Mouse (Mus musculus) kidney, embryonic 14.5 days (tissue): ENCODE data around the gene Alox12e. TPM values are rescaled to one million over a fixed set of nuclear protein-coding genes. Genes with fewer than 3 reads are reported as not detected.

Experiments
- ATAC-seq: fragments of 200-750 bp; cut with Nextera tagmentation; 2 replicates; pipeline ENCODE4 v1.8.0; 2017; ENCODE audit warnings: moderate number of reproducible peaks, mild to moderate bottlenecking, moderate TSS enrichment, moderate library complexity; ENCODE audit not compliant: low FRiP score, low TSS enrichment
- H3K27ac ChIP-seq: fragments of 300-500 bp; sonication (generic); 2 replicates; pipeline ENCODE4 v1.5.1; 2014; ENCODE audit warnings: low read depth, mild to moderate bottlenecking, low read length, moderate library complexity, mixed read lengths
- H3K27me3 ChIP-seq: fragments of 300-500 bp; sonication (generic); 2 replicates; pipeline ENCODE4 v1.6.1; 2014; ENCODE audit warnings: mild to moderate bottlenecking, low read length; ENCODE audit not compliant: control insufficient read depth, insufficient read depth
- H3K36me3 ChIP-seq: fragments of 300-500 bp; sonication (generic); 2 replicates; pipeline ENCODE4 v1.6.1; 2014; ENCODE audit warnings: low read length, mixed read lengths; ENCODE audit not compliant: control insufficient read depth, insufficient read depth
- H3K4me1 ChIP-seq: fragments of 300-500 bp; sonication (generic); 2 replicates; pipeline ENCODE4 v1.6.1; 2014; ENCODE audit warnings: low read length, mixed read lengths; ENCODE audit not compliant: control insufficient read depth, insufficient read depth
- H3K4me2 ChIP-seq: fragments of 300-500 bp; sonication (generic); replicated peaks from 2 replicates; pipeline ENCODE4 v1.6.1; 2014; ENCODE audit warnings: low read depth, mild to moderate bottlenecking, low read length
- H3K4me3 ChIP-seq: fragments of 300-500 bp; sonication (generic); 2 replicates; pipeline ENCODE4 v1.5.1; 2014; ENCODE audit warnings: mild to moderate bottlenecking, low read length
- H3K9ac ChIP-seq: fragments of 300-500 bp; sonication (generic); 2 replicates; pipeline ENCODE4 v1.6.1; 2014; ENCODE audit warnings: low read depth, mild to moderate bottlenecking, low read length, moderate library complexity
- H3K9me3 ChIP-seq: fragments of 300-500 bp; sonication (generic); 2 replicates; pipeline ENCODE4 v1.6.1; 2016; ENCODE audit warnings: low read length; ENCODE audit not compliant: control insufficient read depth
- WGBS: fragments of 180-500 bp; shearing (Covaris S2); extraction: QIAGEN DNeasy Blood & Tissue Kit; methylation state at CpG from one replicate; pipeline ENCODE4 v1.1.7; 2014; 5-methylcytosine and 5-hydroxymethylcytosine counted together
- polyA plus RNA-seq: library from polyadenylated mRNA; unstranded; fragments of >200 nt; fragmentation: Nextera tagmentation; extraction: Ambion mirVana; gene quantifications from 2 replicates; pipeline ENCODE4 v1.2.1, GENCODE M21; 2014

Gene Alox12e
- polyA plus RNA-seq, 1 experiment from 2014 or later, result not detected

GRCm38 (mm10) chr11:70280441-70280840 is 42.0 kb downstream of the Alox12e start:
- Histone ChIP-seq H3K9me3 (no peaks in the 10 kb centered on the region), H3K27ac (no peak overlapping the region), H3K27me3 (no peaks in the 10 kb centered on the region), H3K4me3 (no peak overlapping the region), H3K4me2 (no peak overlapping the region), H3K4me1 (no peaks in the 10 kb centered on the region), H3K9ac (no peak overlapping the region), H3K36me3 (no peaks in the 10 kb centered on the region)
- WGBS, result 69% methylated on average over 3 of the region's 3 CpGs
- ATAC-seq, result no peak

GRCm38 (mm10) chr11:70278961-70279360 is 43.5 kb downstream of the Alox12e start:
- no peaks in the 10 kb centered on the region for H3K9me3 ChIP-seq
- H3K9ac ChIP-seq, result no peak overlapping the region
- no peak overlapping the region for H3K4me3 ChIP-seq
- no peaks in the 10 kb centered on the region for H3K27me3 ChIP-seq
- no peaks in the 10 kb centered on the region for H3K4me1 ChIP-seq
- no peak overlapping the region for H3K4me2 ChIP-seq
- no peak for ATAC-seq
- H3K27ac ChIP-seq, result no peak overlapping the region
- 79% methylated on average over 3 of the region's 3 CpGs for WGBS
- no peaks in the 10 kb centered on the region for H3K36me3 ChIP-seq

- WGBS, result 89% methylated on average over 7 of the region's 7 CpGs
- H3K4me2 ChIP-seq, result no peak overlapping the region
- H3K27ac ChIP-seq, result no peak overlapping the region
- no peak overlapping the region for H3K9ac ChIP-seq
- no peaks in the 10 kb centered on the region for H3K36me3 ChIP-seq
- no peaks in the 10 kb centered on the region for H3K27me3 ChIP-seq
- no peaks in the 10 kb centered on the region for H3K4me1 ChIP-seq
- no peak overlapping the region for H3K4me3 ChIP-seq
- H3K9me3 ChIP-seq, result no peaks in the 10 kb centered on the region
- ATAC-seq, result no peak
Measured at GRCm38 (mm10) chr11:70271641-70272040, 50.8 kb downstream of the Alox12e start.

GRCm38 (mm10) chr11:70266405-70266804 is 56.0 kb downstream of the Alox12e start:
- 89% methylated on average over 1 of the region's 1 CpGs for WGBS
- ATAC-seq, result no peak
- Histone ChIP-seq H3K4me2 (no peak overlapping the region), H3K9ac (no peak overlapping the region), H3K9me3 (no peaks in the 10 kb centered on the region), H3K27me3 (no peaks in the 10 kb centered on the region), H3K36me3 (no peaks in the 10 kb centered on the region), H3K4me3 (no peak overlapping the region), H3K27ac (no peak overlapping the region), H3K4me1 (no peaks in the 10 kb centered on the region)

GRCm38 (mm10) chr11:70265819-70266218 is 56.6 kb downstream of the Alox12e start:
- 67% methylated on average over 4 of the region's 4 CpGs for WGBS
- no peak for ATAC-seq

More at GRCm38 (mm10) chr11:70265819-70266218, 56.6 kb downstream of the Alox12e start:
- H3K4me3 ChIP-seq, result no peak overlapping the region
- H3K36me3 ChIP-seq, result no peaks in the 10 kb centered on the region
- no peaks in the 10 kb centered on the region for H3K4me1 ChIP-seq
- no peak overlapping the region for H3K9ac ChIP-seq
- no peak overlapping the region for H3K4me2 ChIP-seq
- H3K27me3 ChIP-seq, result no peaks in the 10 kb centered on the region
- H3K9me3 ChIP-seq, result no peaks in the 10 kb centered on the region
- H3K27ac ChIP-seq, result no peak overlapping the region

Other genes starting within 250 kb of the Alox12e start
- gene Asgr2, start 230.0 kb downstream of the Alox12e start, polyA plus RNA-seq, result not detected in 2 replicates
- 0.60 TPM in 1 of 2 replicates, not detected in the other for gene Mgl2, start 192.3 kb downstream of the Alox12e start, polyA plus RNA-seq
- 0.57 and 0.74 TPM in 2 replicates for gene Clec10a, start 166.4 kb downstream of the Alox12e start, polyA plus RNA-seq
- 3.0 and 3.5 TPM in 2 replicates for gene Slc16a11, start 109.9 kb downstream of the Alox12e start, polyA plus RNA-seq
- gene Slc16a13, start 101.6 kb downstream of the Alox12e start, polyA plus RNA-seq, result 8.4 and 14.2 TPM in 2 replicates
- 19.2 and 20.0 TPM in 2 replicates for gene Bcl6b, start 92.8 kb downstream of the Alox12e start, polyA plus RNA-seq
- gene 0610010K14Rik, start 84.7 kb downstream of the Alox12e start, polyA plus RNA-seq, result 180 and 243 TPM in 2 replicates
- gene Gm21988, start 82.8 kb downstream of the Alox12e start, polyA plus RNA-seq, result 7.8 and 10.5 TPM in 2 replicates
- 149 and 173 TPM in 2 replicates for gene Rnasek, start 82.8 kb downstream of the Alox12e start, polyA plus RNA-seq
- 3.3 and 3.6 TPM in 2 replicates for gene Alox12, start 67.3 kb downstream of the Alox12e start, polyA plus RNA-seq
- 0.69 and 1.5 TPM in 2 replicates for gene Alox15, start 29.4 kb upstream of the Alox12e start, polyA plus RNA-seq
- gene Pelp1, start 87.4 kb upstream of the Alox12e start, polyA plus RNA-seq, result 27.8 and 39.0 TPM in 2 replicates
- 11.0 and 23.3 TPM in 2 replicates for gene Arrb2, start 110.0 kb upstream of the Alox12e start, polyA plus RNA-seq
- gene Med11, start 129.3 kb upstream of the Alox12e start, polyA plus RNA-seq, result 48.7 and 50.0 TPM in 2 replicates
- 0.33 and 0.88 TPM in 2 replicates for gene Zmynd15, start 136.8 kb upstream of the Alox12e start, polyA plus RNA-seq
- gene Cxcl16, start 137.4 kb upstream of the Alox12e start, polyA plus RNA-seq, result 5.2 and 6.0 TPM in 2 replicates
- gene Tm4sf5, start 182.6 kb upstream of the Alox12e start, polyA plus RNA-seq, result 0.31 and 0.91 TPM in 2 replicates
- gene Vmo1, start 192.0 kb upstream of the Alox12e start, polyA plus RNA-seq, result 0.41 and 0.57 TPM in 2 replicates
- gene Gltpd2, start 196.6 kb upstream of the Alox12e start, polyA plus RNA-seq, result 0.31 and 0.34 TPM in 2 replicates
- gene Psmb6, start 202.7 kb upstream of the Alox12e start, polyA plus RNA-seq, result 823 and 914 TPM in 2 replicates
- not detected in 2 replicates for gene Gm40193, start 210.3 kb upstream of the Alox12e start, polyA plus RNA-seq
- gene Pld2, start 217.4 kb upstream of the Alox12e start, polyA plus RNA-seq, result 3.7 and 5.9 TPM in 2 replicates
- gene Mink1, start 240.3 kb upstream of the Alox12e start, polyA plus RNA-seq, result 14.7 and 21.0 TPM in 2 replicates